Mouse (Mus musculus): ENCODE results near the gene Lypd6. TPM values are rescaled to one million over a fixed set of nuclear protein-coding genes. Genes with fewer than 3 reads are reported as not detected.

Lypd6 gene
- total and polyA plus RNA-seq, 3 experiments: not detected

DNA sequence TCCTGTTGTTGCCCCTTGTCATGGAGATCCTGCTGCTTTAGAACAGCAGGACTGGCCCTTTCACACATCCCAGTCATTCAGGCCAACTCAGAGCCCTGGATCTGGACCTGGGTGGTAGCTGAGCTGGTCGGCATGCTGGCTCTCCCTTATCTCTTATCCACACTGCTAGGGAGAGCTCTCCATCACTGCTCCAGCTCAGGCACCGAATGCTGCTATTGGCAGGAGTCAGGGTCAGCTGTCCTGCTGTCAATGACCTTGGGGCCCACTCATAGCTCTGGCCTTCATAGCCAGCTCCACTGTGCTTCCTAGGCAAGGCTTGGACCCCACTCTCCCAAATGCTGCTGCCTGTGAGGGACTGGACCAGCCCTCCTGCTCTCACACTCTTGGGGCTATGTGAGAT, 134.3 kb downstream of the Lypd6 start:
- H3K27me3 ChIP-seq (ENCODE audit: control insufficient read depth in 1 of 2, insufficient read depth in 2 of 2, low read length in 2 of 2): no peaks in the 10 kb centered on the region
- H3K4me3 ChIP-seq (ENCODE audit: control insufficient read depth in 1 of 2, insufficient read depth in 1 of 2, low read depth in 2 of 2, low read length in 2 of 2): no peak overlapping the region
- H3K9ac ChIP-seq (ENCODE audit: control insufficient read depth, low read depth, low read length, poor library complexity, severe bottlenecking): no peak overlapping the region
- no peak overlapping the region for H3K27ac ChIP-seq (ENCODE audit: control insufficient read depth, low read depth, low read length)
- H3K9me3 ChIP-seq (replicated peaks; ENCODE audit: insufficient read depth, low read length): no peaks in the 10 kb centered on the region
- no peaks in the 10 kb centered on the region for H3K4me1 ChIP-seq (ENCODE audit: control insufficient read depth in 1 of 2, insufficient read depth in 2 of 2, low read length in 2 of 2)
- no peak for TF ChIP-seq USF2 (IDR thresholded peaks at IDR 0.05; ENCODE audit: borderline replicate concordance in 1 of 2, insufficient read depth in 1 of 2, low read depth in 1 of 2, low read length in 2 of 2)
- TF ChIP-seq UBTF (IDR thresholded peaks at IDR 0.05; ENCODE audit: borderline replicate concordance, insufficient read depth, low read depth, low read length): no peak
- no peak for TF ChIP-seq TCF12 (IDR thresholded peaks at IDR 0.05; ENCODE audit: low read depth, low read length)
- no peak for TF ChIP-seq MAFK (IDR thresholded peaks at IDR 0.05; ENCODE audit: borderline replicate concordance, low read depth, low read length)
- no peak for TF ChIP-seq CHD1 (IDR thresholded peaks at IDR 0.05; ENCODE audit: low read depth, low read length)
- TF ChIP-seq RCOR1 (IDR thresholded peaks at IDR 0.05; ENCODE audit: low read depth, low read length): no peak
- no peak for TF ChIP-seq NRF1 (IDR thresholded peaks at IDR 0.05; ENCODE audit: insufficient read depth, low read depth, low read length, poor library complexity, severe bottlenecking)
- TF ChIP-seq E2F4 (IDR thresholded peaks at IDR 0.05; ENCODE audit: borderline replicate concordance, low read depth, low read length): no peak
- no peak for TF ChIP-seq TAL1 (IDR thresholded peaks at IDR 0.05; ENCODE audit: low read length)
- TF ChIP-seq ZKSCAN1 (IDR thresholded peaks at IDR 0.05; ENCODE audit: low read depth, low read length): no peak
- no peak for TF ChIP-seq ZNF384 (IDR thresholded peaks at IDR 0.05; ENCODE audit: low read depth, low read length)
- TF ChIP-seq KAT2A (conservative IDR thresholded peaks at IDR 0.05; ENCODE audit: low read depth, low read length): no peak
- TF ChIP-seq JUND (IDR thresholded peaks at IDR 0.05; ENCODE audit: low read depth, low read length): no peak
- H3K36me3 ChIP-seq (ENCODE audit: control insufficient read depth in 1 of 2, insufficient read depth in 2 of 2, low read length in 2 of 2): no peaks in the 10 kb centered on the region
- H3K79me2 ChIP-seq (ENCODE audit: control insufficient read depth, insufficient read depth, low read length, poor library complexity): no peaks in the 10 kb centered on the region
- no peak for DNase-seq (ENCODE audit: low read depth, low spot score)

DNA sequence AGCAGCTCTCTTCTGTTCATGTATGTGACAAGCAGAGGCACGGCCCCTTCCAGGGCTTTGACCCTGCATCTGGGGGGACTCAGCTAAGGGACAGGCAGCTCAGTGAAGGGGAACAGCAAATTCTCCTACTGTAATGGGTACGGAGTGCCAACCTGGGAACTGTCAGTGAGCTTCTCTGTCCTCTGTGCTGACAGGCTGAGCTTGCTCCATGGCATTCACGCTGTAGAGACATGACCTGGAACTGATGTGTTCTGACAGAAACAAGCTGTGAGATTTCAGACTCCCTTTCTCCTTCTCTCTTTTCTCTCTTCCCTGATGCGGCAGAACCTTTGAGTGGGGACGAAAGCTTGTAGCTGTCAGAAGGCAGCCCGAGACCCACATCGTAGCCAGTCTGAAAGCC, 154.3 kb downstream of the Lypd6 start:
- no peak for DNase-seq (ENCODE audit: low read depth, low spot score)
- Histone ChIP-seq H3K4me3 (ENCODE audit: control insufficient read depth in 1 of 2, insufficient read depth in 1 of 2, low read depth in 2 of 2, low read length in 2 of 2) (no peak overlapping the region), H3K36me3 (ENCODE audit: control insufficient read depth in 1 of 2, insufficient read depth in 2 of 2, low read length in 2 of 2) (no peaks in the 10 kb centered on the region), H3K4me1 (ENCODE audit: control insufficient read depth in 1 of 2, insufficient read depth in 2 of 2, low read length in 2 of 2) (no peaks in the 10 kb centered on the region), H3K27ac (ENCODE audit: control insufficient read depth, low read depth, low read length) (no peak overlapping the region), H3K9ac (ENCODE audit: control insufficient read depth, low read depth, low read length, poor library complexity, severe bottlenecking) (no peak overlapping the region), H3K79me2 (ENCODE audit: control insufficient read depth, insufficient read depth, low read length, poor library complexity) (no peaks in the 10 kb centered on the region), H3K27me3 (ENCODE audit: control insufficient read depth in 1 of 2, insufficient read depth in 2 of 2, low read length in 2 of 2) (no peaks in the 10 kb centered on the region), H3K9me3 (replicated peaks; ENCODE audit: insufficient read depth, low read length) (no peaks in the 10 kb centered on the region)
- TF ChIP-seq USF2 (IDR thresholded peaks at IDR 0.05; ENCODE audit: borderline replicate concordance in 1 of 2, insufficient read depth in 1 of 2, low read depth in 1 of 2, low read length in 2 of 2) (no peak), CHD1 (IDR thresholded peaks at IDR 0.05; ENCODE audit: low read depth, low read length) (no peak), BHLHE40 (IDR thresholded peaks at IDR 0.05; ENCODE audit: borderline replicate concordance, low read depth, low read length) (no peak), MAX (IDR thresholded peaks at IDR 0.05; ENCODE audit: low read length) (no peak), ZNF384 (IDR thresholded peaks at IDR 0.05; ENCODE audit: low read depth, low read length) (no peak), MAZ (IDR thresholded peaks at IDR 0.05; ENCODE audit: low read depth, low read length) (no peak), EP300 (IDR thresholded peaks at IDR 0.05; ENCODE audit: low read depth in 1 of 2, low read length in 2 of 2) (no peak), USF1 (IDR thresholded peaks at IDR 0.05; ENCODE audit: low read depth, low read length) (no peak), MEF2A (IDR thresholded peaks at IDR 0.05; ENCODE audit: extremely low read depth, insufficient replicate concordance, low read depth, low read length, poor library complexity, severe bottlenecking) (no peak), CHD2 (IDR thresholded peaks at IDR 0.05; ENCODE audit: low read length) (no peak)
